Mouse (Mus musculus): ENCODE results near the gene Gm49358. TPM values are rescaled to one million over a fixed set of nuclear protein-coding genes. Genes with fewer than 3 reads are reported as not detected.

Gm49358 gene
- polyA plus RNA-seq, 1 experiment = not detected

DNA sequence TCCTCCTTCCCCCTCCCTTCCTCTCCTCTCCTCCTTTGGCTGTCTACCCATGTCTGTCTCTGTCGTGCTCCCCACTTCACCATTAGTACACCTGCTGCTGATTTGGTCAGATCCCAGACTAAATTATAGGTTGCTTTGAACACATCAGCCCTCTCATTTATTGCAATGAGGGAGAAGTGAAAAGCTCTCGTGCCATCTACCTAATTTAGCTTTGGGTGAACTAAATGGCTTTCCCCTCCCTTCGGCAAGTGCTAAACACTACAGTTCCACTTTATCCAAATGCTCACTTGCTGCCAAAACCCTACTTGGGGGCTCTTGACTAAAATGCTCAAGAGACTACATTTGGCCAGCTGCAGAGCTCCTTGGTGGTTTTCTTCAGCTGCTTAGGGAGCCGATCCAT is 73.0 kb downstream of the Gm49358 start:
- TF ChIP-seq CTCF (IDR thresholded peaks at IDR 0.05; ENCODE audit: low read depth, low read length) (no peak), POLR2A (IDR thresholded peaks at IDR 0.05; ENCODE audit: insufficient read depth, low read length) (no peak), EP300 (IDR thresholded peaks at IDR 0.05; ENCODE audit: insufficient read depth, low read depth, low read length) (no peak)
- H3K36me3 ChIP-seq (ENCODE audit: control insufficient read depth, insufficient read depth, low read length, poor library complexity, severe bottlenecking) = no peaks in the 10 kb centered on the region
- H3K27me3 ChIP-seq (ENCODE audit: control insufficient read depth, insufficient read depth, low read length, poor library complexity, severe bottlenecking) = no peaks in the 10 kb centered on the region

GRCm38 (mm10) chr10:86838827-86839226 is 75.1 kb downstream of the Gm49358 start:
- no peak for TF ChIP-seq EP300 (IDR thresholded peaks at IDR 0.05; ENCODE audit: insufficient read depth, low read depth, low read length)
- TF ChIP-seq POLR2A (IDR thresholded peaks at IDR 0.05; ENCODE audit: insufficient read depth, low read length) = no peak
- no peak for TF ChIP-seq CTCF (IDR thresholded peaks at IDR 0.05; ENCODE audit: low read depth, low read length)
- Histone ChIP-seq H3K36me3 (ENCODE audit: control insufficient read depth, insufficient read depth, low read length, poor library complexity, severe bottlenecking) (no peaks in the 10 kb centered on the region), H3K4me1 (ENCODE audit: control insufficient read depth, insufficient read depth, low read length) (no peaks in the 10 kb centered on the region), H3K27ac (ENCODE audit: insufficient read depth, low read length) (no peak overlapping the region), H3K9ac (ENCODE audit: low read depth, poor library complexity, severe bottlenecking) (no peak overlapping the region), H3K27me3 (ENCODE audit: control insufficient read depth, insufficient read depth, low read length, poor library complexity, severe bottlenecking) (no peaks in the 10 kb centered on the region), H3K4me3 (ENCODE audit: low read depth, low read length) (no peak overlapping the region), H3K9me3 (replicated peaks; ENCODE audit: control insufficient read depth, insufficient read depth, low read length, poor library complexity, severe bottlenecking) (no peaks in the 10 kb centered on the region)

More for the DNA sequence above, 73.0 kb downstream of the Gm49358 start:
- Histone ChIP-seq H3K9ac (ENCODE audit: low read depth, poor library complexity, severe bottlenecking) (no peak overlapping the region), H3K4me3 (ENCODE audit: low read depth, low read length) (no peak overlapping the region), H3K9me3 (replicated peaks; ENCODE audit: control insufficient read depth, insufficient read depth, low read length, poor library complexity, severe bottlenecking) (no peaks in the 10 kb centered on the region), H3K27ac (ENCODE audit: insufficient read depth, low read length) (no peak overlapping the region), H3K4me1 (ENCODE audit: control insufficient read depth, insufficient read depth, low read length) (no peaks in the 10 kb centered on the region)

GRCm38 (mm10) chr10:86842659-86843058 is 78.9 kb downstream of the Gm49358 start:
- Histone ChIP-seq H3K27me3 (ENCODE audit: control insufficient read depth, insufficient read depth, low read length, poor library complexity, severe bottlenecking) (no peaks in the 10 kb centered on the region), H3K9me3 (replicated peaks; ENCODE audit: control insufficient read depth, insufficient read depth, low read length, poor library complexity, severe bottlenecking) (no peaks in the 10 kb centered on the region)

DNA sequence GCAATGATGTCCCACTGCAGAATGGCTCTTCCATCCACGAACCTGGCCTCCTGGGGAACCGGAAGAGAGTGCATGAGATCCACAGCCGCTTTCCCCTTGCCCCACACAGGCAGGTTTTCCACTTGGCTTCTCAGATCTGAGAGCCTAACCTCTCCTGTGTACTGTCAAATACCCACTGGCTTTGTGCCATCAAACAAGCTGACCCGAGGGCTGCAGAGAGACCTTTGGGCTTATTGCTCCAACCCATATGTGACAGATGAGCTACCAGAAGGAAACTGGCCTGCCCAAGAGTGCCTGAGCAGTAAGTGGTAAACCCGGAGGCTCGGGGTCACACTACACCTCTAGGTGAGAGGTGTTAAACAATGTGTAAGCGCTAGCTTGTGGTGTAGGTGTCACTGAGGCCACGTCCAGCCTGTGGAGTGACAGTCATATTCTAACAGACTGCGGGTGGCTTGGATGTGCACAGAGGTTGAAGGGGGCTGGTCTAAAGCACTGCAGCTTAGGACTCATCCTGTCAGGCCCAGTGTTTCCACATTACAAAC is 83.2 kb downstream of the Gm49358 start:
- TF ChIP-seq CTCF (IDR thresholded peaks at IDR 0.05; ENCODE audit: low read depth, low read length) (no peak), EP300 (IDR thresholded peaks at IDR 0.05; ENCODE audit: insufficient read depth, low read depth, low read length) (no peak), POLR2A (IDR thresholded peaks at IDR 0.05; ENCODE audit: insufficient read depth, low read length) (no peak)
- no peaks in the 10 kb centered on the region for H3K4me1 ChIP-seq (ENCODE audit: control insufficient read depth, insufficient read depth, low read length)

More at GRCm38 (mm10) chr10:86842659-86843058, 78.9 kb downstream of the Gm49358 start:
- Histone ChIP-seq H3K36me3 (ENCODE audit: control insufficient read depth, insufficient read depth, low read length, poor library complexity, severe bottlenecking) (no peaks in the 10 kb centered on the region), H3K27ac (ENCODE audit: insufficient read depth, low read length) (no peak overlapping the region), H3K4me3 (ENCODE audit: low read depth, low read length) (no peak overlapping the region), H3K9ac (ENCODE audit: low read depth, poor library complexity, severe bottlenecking) (no peak overlapping the region), H3K4me1 (ENCODE audit: control insufficient read depth, insufficient read depth, low read length) (no peaks in the 10 kb centered on the region)
- TF ChIP-seq CTCF (IDR thresholded peaks at IDR 0.05; ENCODE audit: low read depth, low read length) (no peak), POLR2A (IDR thresholded peaks at IDR 0.05; ENCODE audit: insufficient read depth, low read length) (no peak), EP300 (IDR thresholded peaks at IDR 0.05; ENCODE audit: insufficient read depth, low read depth, low read length) (no peak)

GRCm38 (mm10) chr10:86849087-86849486 is 85.3 kb downstream of the Gm49358 start:
- TF ChIP-seq CTCF (IDR thresholded peaks at IDR 0.05; ENCODE audit: low read depth, low read length) (no peak), EP300 (IDR thresholded peaks at IDR 0.05; ENCODE audit: insufficient read depth, low read depth, low read length) (no peak), POLR2A (IDR thresholded peaks at IDR 0.05; ENCODE audit: insufficient read depth, low read length) (no peak)
- Histone ChIP-seq H3K4me3 (ENCODE audit: low read depth, low read length) (no peak overlapping the region), H3K4me1 (ENCODE audit: control insufficient read depth, insufficient read depth, low read length) (no peaks in the 10 kb centered on the region), H3K27me3 (ENCODE audit: control insufficient read depth, insufficient read depth, low read length, poor library complexity, severe bottlenecking) (no peaks in the 10 kb centered on the region), H3K9ac (ENCODE audit: low read depth, poor library complexity, severe bottlenecking) (no peak overlapping the region), H3K9me3 (replicated peaks; ENCODE audit: control insufficient read depth, insufficient read depth, low read length, poor library complexity, severe bottlenecking) (no peaks in the 10 kb centered on the region), H3K36me3 (ENCODE audit: control insufficient read depth, insufficient read depth, low read length, poor library complexity, severe bottlenecking) (no peaks in the 10 kb centered on the region), H3K27ac (ENCODE audit: insufficient read depth, low read length) (no peak overlapping the region)

More for the DNA sequence above, 83.2 kb downstream of the Gm49358 start:
- Histone ChIP-seq H3K27ac (ENCODE audit: insufficient read depth, low read length) (no peak overlapping the region), H3K4me3 (ENCODE audit: low read depth, low read length) (no peak overlapping the region), H3K9me3 (replicated peaks; ENCODE audit: control insufficient read depth, insufficient read depth, low read length, poor library complexity, severe bottlenecking) (no peaks in the 10 kb centered on the region), H3K36me3 (ENCODE audit: control insufficient read depth, insufficient read depth, low read length, poor library complexity, severe bottlenecking) (no peaks in the 10 kb centered on the region), H3K27me3 (ENCODE audit: control insufficient read depth, insufficient read depth, low read length, poor library complexity, severe bottlenecking) (no peaks in the 10 kb centered on the region), H3K9ac (ENCODE audit: low read depth, poor library complexity, severe bottlenecking) (no peak overlapping the region)

- Histone ChIP-seq H3K36me3 (ENCODE audit: control insufficient read depth, insufficient read depth, low read length, poor library complexity, severe bottlenecking) (no peaks in the 10 kb centered on the region), H3K9ac (ENCODE audit: low read depth, poor library complexity, severe bottlenecking) (no peak overlapping the region), H3K27ac (ENCODE audit: insufficient read depth, low read length) (no peak overlapping the region), H3K4me3 (ENCODE audit: low read depth, low read length) (no peak overlapping the region), H3K27me3 (ENCODE audit: control insufficient read depth, insufficient read depth, low read length, poor library complexity, severe bottlenecking) (no peaks in the 10 kb centered on the region), H3K9me3 (replicated peaks; ENCODE audit: control insufficient read depth, insufficient read depth, low read length, poor library complexity, severe bottlenecking) (no peaks in the 10 kb centered on the region), H3K4me1 (ENCODE audit: control insufficient read depth, insufficient read depth, low read length) (no peaks in the 10 kb centered on the region)
- TF ChIP-seq CTCF (IDR thresholded peaks at IDR 0.05; ENCODE audit: low read depth, low read length) (no peak), EP300 (IDR thresholded peaks at IDR 0.05; ENCODE audit: insufficient read depth, low read depth, low read length) (no peak), POLR2A (IDR thresholded peaks at IDR 0.05; ENCODE audit: insufficient read depth, low read length) (no peak)
Observed at GRCm38 (mm10) chr10:86849508-86849907, 85.7 kb downstream of the Gm49358 start.
